Mouse (Mus musculus): ENCODE measurements around the gene Mob1a.

- TF ChIP-seq CTCF (IDR thresholded peaks at IDR 0.05; ENCODE audit: insufficient read depth, low read length) (no peak), POLR2A (IDR thresholded peaks at IDR 0.05; ENCODE audit: borderline replicate concordance, extremely low read depth, low read depth, low read length) (no peak)
Observed at GRCm38 (mm10) chr6:83312021-83312420, 13.8 kb upstream of the Mob1a start.

All from lung, adult 2 months (tissue).